Mouse (Mus musculus) retina, embryonic 14.5 days (tissue): ENCODE data around the gene Stx3.

ENCODE experiments used
- DNase-seq: peaks from one replicate; pipeline ENCODE4 v3.0.0-alpha.2; 2015; ENCODE audit warnings: low spot score

The Stx3 gene

GRCm38 (mm10) chr19:11819143-11819700 lies at the start of gene Stx3:
Gene Stx3, minus strand, starts transcription at chr19:11819403.
- DNase-seq = no peak

GRCm38 (mm10) chr19:11867837-11868236 lies 48.6 kb upstream of the Stx3 start:
- DNase-seq = no peak

- no peak for DNase-seq
Observed at GRCm38 (mm10) chr19:11860966-11861365, 41.8 kb upstream of the Stx3 start, which contains the start of gene Olfr1418. Gene Olfr1418, minus strand, starts transcription at chr19:11861066.

- no peak for DNase-seq
Observed at GRCm38 (mm10) chr19:11856506-11856905, 37.3 kb upstream of the Stx3 start.

- no peak for DNase-seq
Observed at GRCm38 (mm10) chr19:11854821-11855220, 35.6 kb upstream of the Stx3 start.

GRCm38 (mm10) chr19:11852652-11853051 lies 33.4 kb upstream of the Stx3 start:
- DNase-seq = no peak

- no peak for DNase-seq
Observed at GRCm38 (mm10) chr19:11846333-11846732, 27.1 kb upstream of the Stx3 start.

- DNase-seq = no peak
Observed at GRCm38 (mm10) chr19:11839119-11839518, 19.9 kb upstream of the Stx3 start, which contains the start of gene Olfr1417. Gene Olfr1417, minus strand, starts transcription at chr19:11839219.

- no peak for DNase-seq
Observed at GRCm38 (mm10) chr19:11823346-11824065, 4.3 kb upstream of the Stx3 start.

- DNase-seq = no peak
Observed at GRCm38 (mm10) chr19:11820211-11820610, 1.0 kb upstream of the Stx3 start.

GRCm38 (mm10) chr19:11819800-11820199 lies 597 bp upstream of the Stx3 start:
- peak; percentile 94 for DNase-seq

GRCm38 (mm10) chr19:11818199-11819142 lies 732 bp downstream of the Stx3 start:
- peak; percentile 58 for DNase-seq

- DNase-seq = peak; percentile 13
Observed at GRCm38 (mm10) chr19:11817586-11817985, 1.6 kb downstream of the Stx3 start.

GRCm38 (mm10) chr19:11816706-11817105 lies 2.5 kb downstream of the Stx3 start:
- no peak for DNase-seq

GRCm38 (mm10) chr19:11814742-11815333 lies 4.4 kb downstream of the Stx3 start:
- DNase-seq = no peak

GRCm38 (mm10) chr19:11813649-11814048 lies 5.6 kb downstream of the Stx3 start:
- DNase-seq = peak; percentile 33

GRCm38 (mm10) chr19:11813136-11813535 lies 6.1 kb downstream of the Stx3 start:
- DNase-seq = peak; percentile 6

GRCm38 (mm10) chr19:11811688-11812365 lies 7.4 kb downstream of the Stx3 start:
- DNase-seq = peak; percentile 84

GRCm38 (mm10) chr19:11810856-11811255 lies 8.3 kb downstream of the Stx3 start:
- DNase-seq = peak; percentile 47

- no peak for DNase-seq
Observed at GRCm38 (mm10) chr19:11810003-11810758, 9.0 kb downstream of the Stx3 start.

- DNase-seq = no peak
Observed at GRCm38 (mm10) chr19:11808452-11808851, 10.8 kb downstream of the Stx3 start.
